Mouse (Mus musculus): Measurements from ENCODE around the gene 1190005I06Rik.

1190005I06Rik gene

GRCm38 (mm10) chr8:120572534-120572933 lies 74.9 kb downstream of the 1190005I06Rik start:
- peak; percentile 69 to 77 for DNase-seq

DNA sequence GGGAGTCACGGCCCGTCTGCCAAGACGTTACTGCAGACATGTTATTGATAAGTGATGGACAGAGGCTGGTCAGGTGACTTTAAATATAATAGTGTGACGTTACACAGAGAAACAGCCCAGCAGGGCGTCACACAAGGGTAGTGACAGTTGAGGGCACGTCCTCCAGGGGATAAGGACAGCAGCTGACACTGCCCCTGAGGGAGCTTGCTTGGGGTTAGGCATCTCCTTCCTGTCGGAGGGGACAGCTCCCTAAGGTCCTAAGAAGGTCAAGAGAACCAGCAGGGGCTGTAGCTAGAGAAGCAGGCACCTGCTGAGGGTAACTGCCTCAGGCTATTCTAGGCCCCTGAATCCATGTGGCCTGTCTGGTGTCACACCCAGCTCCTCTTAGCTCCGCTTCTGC lies 75.9 kb downstream of the 1190005I06Rik start:
- no peak for DNase-seq

DNA sequence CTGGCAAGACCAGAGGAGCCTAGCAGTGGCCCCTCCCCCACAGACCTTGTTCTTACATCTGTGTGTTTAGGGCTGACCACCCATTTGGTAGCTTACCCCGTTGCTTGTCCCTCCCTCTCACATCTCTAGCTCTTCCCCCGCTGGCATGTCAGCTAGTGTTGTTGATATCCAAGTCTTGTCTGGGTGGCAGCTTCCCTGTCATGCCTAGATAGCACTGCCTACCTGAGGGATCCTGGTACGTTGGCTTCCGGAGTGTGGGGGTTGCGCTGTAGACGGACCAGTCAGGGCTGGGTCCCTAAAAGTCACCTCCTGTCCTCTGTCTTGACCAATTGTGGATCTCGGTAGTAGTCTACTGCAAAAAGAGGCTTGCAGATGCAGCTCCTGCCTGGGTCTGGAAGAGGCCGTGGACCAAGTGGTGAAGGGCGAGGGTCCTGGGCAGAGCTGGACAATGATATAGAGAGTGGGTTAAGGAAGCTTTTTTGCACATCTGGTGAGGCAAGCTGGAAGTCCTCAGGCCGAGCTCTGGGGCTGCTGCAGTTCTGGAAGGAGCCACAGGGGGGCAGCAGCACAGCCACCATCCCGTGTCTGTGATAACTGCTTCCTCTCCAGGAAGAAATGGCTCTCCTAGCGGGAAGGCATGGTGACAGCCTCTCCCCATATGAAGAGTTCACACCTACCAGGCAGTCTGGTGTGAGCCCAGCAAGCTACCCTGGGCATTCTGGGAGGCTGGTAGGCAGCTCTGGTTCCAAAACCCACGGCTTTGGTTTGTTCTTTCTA lies 77.3 kb downstream of the 1190005I06Rik start:
- DNase-seq = peak; percentile 83 to 87

GRCm38 (mm10) chr8:120569123-120569522 lies 78.3 kb downstream of the 1190005I06Rik start:
- no peak for DNase-seq

- DNase-seq = no peak
Observed at GRCm38 (mm10) chr8:120568164-120568798, 79.2 kb downstream of the 1190005I06Rik start.

- DNase-seq = no peak
Observed at GRCm38 (mm10) chr8:120567731-120568130, 79.7 kb downstream of the 1190005I06Rik start.

DNA sequence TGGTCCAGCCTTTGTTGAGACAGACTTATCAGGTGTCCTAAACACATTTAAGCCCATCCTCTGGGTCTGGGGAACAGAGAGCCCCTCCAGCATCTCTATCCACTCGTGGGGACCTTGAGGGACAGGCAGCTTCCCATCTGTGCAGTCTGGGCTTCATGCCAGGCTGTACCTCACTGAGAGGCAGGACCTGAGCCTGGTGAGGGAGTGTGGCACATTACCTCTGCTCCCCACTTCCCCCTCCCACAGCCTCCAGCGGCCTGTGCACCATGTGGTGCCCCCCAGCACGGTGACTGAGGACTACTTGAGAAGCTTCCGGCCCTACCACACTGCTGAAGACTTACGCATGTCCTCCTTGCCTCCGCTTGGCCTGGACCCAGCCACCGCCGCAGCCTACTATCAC lies 80.8 kb downstream of the 1190005I06Rik start:
- DNase-seq = peak; percentile 67 to 79

- no peak for DNase-seq
Observed at GRCm38 (mm10) chr8:120565151-120565711, 82.2 kb downstream of the 1190005I06Rik start.

GRCm38 (mm10) chr8:120563851-120564837 lies 83.3 kb downstream of the 1190005I06Rik start:
- peak; percentile 74 to 76 for DNase-seq

GRCm38 (mm10) chr8:120563348-120563724 lies 84.1 kb downstream of the 1190005I06Rik start:
- DNase-seq = no peak

DNA sequence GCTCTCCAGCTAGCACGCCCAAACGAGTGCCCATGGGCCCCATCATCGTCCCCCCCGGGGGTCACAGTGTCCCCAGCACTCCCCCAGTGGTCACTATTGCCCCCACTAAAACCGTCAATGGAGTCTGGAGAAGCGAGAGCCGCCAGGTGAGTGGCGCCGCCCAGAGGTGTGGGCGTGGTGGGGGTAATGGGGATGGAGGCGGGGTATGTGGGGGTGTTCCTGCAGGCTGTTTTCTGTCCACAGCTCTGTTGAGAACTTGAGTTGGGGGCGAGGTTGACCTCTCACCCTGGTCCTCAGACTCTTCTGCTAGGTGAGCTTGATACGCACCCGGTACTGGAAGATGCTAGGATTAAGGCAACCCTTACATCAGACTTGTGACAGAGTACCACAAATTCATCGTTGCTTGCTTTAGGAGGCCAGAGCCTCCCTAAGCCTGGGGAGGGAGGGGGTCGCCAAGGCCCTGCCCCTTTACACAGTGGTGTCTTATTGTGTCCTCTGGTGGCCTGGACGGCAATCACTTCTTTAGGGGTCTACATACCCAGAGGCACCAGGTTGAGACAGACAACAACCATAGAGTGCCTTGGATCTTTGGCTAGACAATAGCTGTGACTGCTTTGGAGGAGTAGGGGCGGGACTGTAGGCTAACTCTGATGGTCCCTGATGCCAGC lies 84.6 kb downstream of the 1190005I06Rik start:
- no peak for DNase-seq

- DNase-seq = peak; percentile 57 to 74
Observed at GRCm38 (mm10) chr8:120561539-120562435, 85.6 kb downstream of the 1190005I06Rik start.

GRCm38 (mm10) chr8:120560535-120560934 lies 86.9 kb downstream of the 1190005I06Rik start:
- DNase-seq = no peak

DNA sequence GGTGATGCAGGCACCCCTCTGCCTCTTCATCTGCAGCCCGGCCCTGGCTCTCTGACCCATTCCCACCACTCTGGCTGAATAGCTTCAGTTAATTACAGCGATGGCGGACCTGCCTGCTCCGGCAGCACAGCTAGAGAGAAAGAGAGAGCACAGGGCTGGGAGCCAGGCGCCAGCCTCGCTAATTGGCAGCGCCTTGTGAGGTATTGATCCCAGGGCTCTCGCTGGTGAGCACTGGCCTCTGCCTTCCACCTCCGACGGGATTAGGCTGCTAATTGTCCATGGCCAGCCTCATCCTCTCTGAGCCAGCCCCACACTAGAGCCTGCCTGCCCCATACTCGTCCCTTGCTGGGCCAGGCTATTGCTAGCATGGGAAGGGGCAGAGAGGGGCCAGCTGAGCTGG lies 87.8 kb downstream of the 1190005I06Rik start:
- peak; percentile 45 to 53 for DNase-seq
